Mouse (Mus musculus) midbrain, embryonic 13.5 days (tissue): ENCODE data around the gene Tex38. TPM values are rescaled to one million over a fixed set of nuclear protein-coding genes. Genes with fewer than 3 reads are reported as not detected.
A peak's percentile ranks its signal among the peaks of the same experiment; 100 is the strongest.

ENCODE experiments used
- ATAC-seq: fragments of 200-750 bp; cut with Nextera tagmentation; 2 replicates; pipeline ENCODE4 v1.8.0; 2017; ENCODE audit warnings: mild to moderate bottlenecking, moderate TSS enrichment, moderate library complexity
- H3K27ac ChIP-seq: fragments of 300-500 bp; sonication (generic); 2 replicates; pipeline ENCODE4 v1.5.1; 2015; ENCODE audit warnings: inconsistent platforms, mild to moderate bottlenecking, moderate library complexity
- H3K27me3 ChIP-seq: fragments of 300-500 bp; sonication (generic); 2 replicates; pipeline ENCODE4 v1.6.1; 2015; ENCODE audit warnings: mild to moderate bottlenecking, inconsistent platforms
- H3K36me3 ChIP-seq: fragments of 300-500 bp; sonication (generic); 2 replicates; pipeline ENCODE4 v1.6.1; 2015; ENCODE audit warnings: mild to moderate bottlenecking, inconsistent platforms
- H3K4me1 ChIP-seq: fragments of 300-500 bp; sonication (generic); replicated peaks from 2 replicates; pipeline ENCODE4 v1.6.1; 2015; ENCODE audit warnings: inconsistent platforms
- H3K4me2 ChIP-seq: fragments of 300-500 bp; sonication (generic); replicated peaks from 2 replicates; pipeline ENCODE4 v1.6.1; 2015; ENCODE audit warnings: moderate library complexity, mild to moderate bottlenecking, inconsistent platforms
- H3K4me3 ChIP-seq: fragments of 300-500 bp; sonication (generic); replicated peaks from 2 replicates; pipeline ENCODE4 v1.5.1; 2015; ENCODE audit warnings: mild to moderate bottlenecking, inconsistent platforms
- H3K9ac ChIP-seq: fragments of 300-500 bp; sonication (generic); replicated peaks from 2 replicates; pipeline ENCODE4 v1.6.1; 2015; ENCODE audit warnings: mild to moderate bottlenecking, inconsistent platforms
- H3K9me3 ChIP-seq: fragments of 300-500 bp; sonication (generic); 2 replicates; pipeline ENCODE4 v1.6.1; 2016; ENCODE audit warnings: mild to moderate bottlenecking, inconsistent platforms
- whole genome bisulfite sequencing: fragments of 180-500 bp; shearing (Covaris S2); methylation state at CpG from one replicate; pipeline ENCODE4 v1.1.7; 2015; 5-methylcytosine and 5-hydroxymethylcytosine counted together
- polyA plus RNA-seq: library from polyadenylated mRNA; unstranded; fragments of >200 nt; fragmentation: Nextera tagmentation; extraction: Ambion mirVana; gene quantifications from 2 replicates; pipeline ENCODE4 v1.2.1, GENCODE M21; 2015

Gene Tex38
- 0.35 and 0.54 TPM in 2 replicates for polyA plus RNA-seq

- ATAC-seq: no peak
- Histone ChIP-seq H3K27me3 (no peaks in the 10 kb centered on the region), H3K9me3 (no peaks in the 10 kb centered on the region), H3K4me1 (peaks cover 13% of the 10 kb centered on the region), H3K4me3 (no peak within 1 kb of the TSS), H3K9ac (no peak within 1 kb of the TSS), H3K27ac (no peak within 1 kb of the TSS), H3K36me3 (peaks cover 14% of the 10 kb centered on the region), H3K4me2 (no peak within 1 kb of the TSS)
- WGBS: 85% methylated on average over 3 of the region's 3 CpGs
Measured at GRCm38 (mm10) chr4:115780918-115781317, at the start of gene Tex38. Gene Tex38 (minus strand): TSS chr4:115781018.

- Histone ChIP-seq H3K27me3 (peaks cover 13% of the 10 kb centered on the region), H3K9ac (no peak overlapping the region), H3K4me1 (peaks cover 13% of the 10 kb centered on the region), H3K27ac (no peak overlapping the region), H3K36me3 (no peaks in the 10 kb centered on the region), H3K4me3 (no peak overlapping the region), H3K4me2 (no peak overlapping the region), H3K9me3 (no peaks in the 10 kb centered on the region)
- ATAC-seq: no peak
- WGBS: 90% methylated on average over 5 of the region's 5 CpGs
Measured at GRCm38 (mm10) chr4:115830491-115830890, 49.7 kb upstream of the Tex38 start.

- Histone ChIP-seq H3K27me3 (peaks cover 13% of the 10 kb centered on the region), H3K4me3 (peak overlapping the region; percentile 80), H3K9ac (peak overlapping the region; percentile 79), H3K36me3 (no peaks in the 10 kb centered on the region), H3K9me3 (no peaks in the 10 kb centered on the region), H3K4me2 (peak overlapping the region; percentile 82), H3K27ac (no peak overlapping the region), H3K4me1 (peaks cover 13% of the 10 kb centered on the region)
- ATAC-seq: peak; percentile 55
- 5% methylated on average over 8 of the region's 8 CpGs for WGBS
Measured at GRCm38 (mm10) chr4:115828572-115828902, 47.7 kb upstream of the Tex38 start.

GRCm38 (mm10) chr4:115827888-115828571 lies 47.2 kb upstream of the Tex38 start, which contains the start of gene Mob3c:
Gene Mob3c (plus strand): TSS chr4:115828092.
- Histone ChIP-seq H3K27ac (peak within 1 kb of the TSS; percentile 51; the same call in 1 of the 2 replicates), H3K4me3 (peak within 1 kb of the TSS; percentile 80), H3K36me3 (no peaks in the 10 kb centered on the region), H3K27me3 (peaks cover 13% of the 10 kb centered on the region), H3K4me1 (peaks cover 13% of the 10 kb centered on the region), H3K4me2 (peak within 1 kb of the TSS; percentile 82), H3K9me3 (no peaks in the 10 kb centered on the region), H3K9ac (peak within 1 kb of the TSS; percentile 79)
- under 1% methylated on average over 47 of the region's 57 CpGs for WGBS
- peak; percentile 90 for ATAC-seq

- Histone ChIP-seq H3K9ac (peak overlapping the region; percentile 79), H3K27me3 (peaks cover 13% of the 10 kb centered on the region), H3K4me2 (peak overlapping the region; percentile 82), H3K4me3 (peak overlapping the region; percentile 80), H3K27ac (no peak overlapping the region; the same call in 1 of the 2 replicates), H3K36me3 (no peaks in the 10 kb centered on the region), H3K9me3 (no peaks in the 10 kb centered on the region), H3K4me1 (peaks cover 13% of the 10 kb centered on the region)
- 3% methylated on average over 4 of the region's 4 CpGs for WGBS
- peak; percentile 5; the same call in 1 of the 2 replicates for ATAC-seq
Measured at GRCm38 (mm10) chr4:115827535-115827887, 46.7 kb upstream of the Tex38 start.

GRCm38 (mm10) chr4:115827066-115827465 lies 46.2 kb upstream of the Tex38 start:
- peak overlapping the region; percentile 80; the same call in 1 of the 2 replicates for H3K4me3 ChIP-seq
- H3K9me3 ChIP-seq: no peaks in the 10 kb centered on the region
- peaks cover 13% of the 10 kb centered on the region for H3K4me1 ChIP-seq
- peaks cover 13% of the 10 kb centered on the region for H3K27me3 ChIP-seq
- H3K9ac ChIP-seq: no peak overlapping the region
- no peaks in the 10 kb centered on the region for H3K36me3 ChIP-seq
- ATAC-seq: no peak
- no peak overlapping the region for H3K27ac ChIP-seq
- 78% methylated on average over 3 of the region's 3 CpGs for WGBS
- 0 out of 2 replicates have a peak overlapping the region, but pooled peaks have one; percentile 82 for H3K4me2 ChIP-seq

GRCm38 (mm10) chr4:115825271-115825670 lies 44.5 kb upstream of the Tex38 start:
- Histone ChIP-seq H3K9ac (no peak overlapping the region), H3K27me3 (peaks cover 12% of the 10 kb centered on the region), H3K36me3 (no peaks in the 10 kb centered on the region; the same call in 1 of the 2 replicates), H3K4me3 (no peak overlapping the region), H3K4me1 (peaks cover 13% of the 10 kb centered on the region), H3K9me3 (no peaks in the 10 kb centered on the region), H3K27ac (no peak overlapping the region), H3K4me2 (no peak overlapping the region)
- WGBS: 78% methylated on average over 2 of the region's 2 CpGs
- no peak for ATAC-seq

GRCm38 (mm10) chr4:115824178-115824577 lies 43.4 kb upstream of the Tex38 start:
- no peak overlapping the region for H3K27ac ChIP-seq
- H3K36me3 ChIP-seq: peaks cover 3% of the 10 kb centered on the region; the same call in 1 of the 2 replicates
- 79% methylated on average over 2 of the region's 2 CpGs for WGBS
- no peaks in the 10 kb centered on the region for H3K9me3 ChIP-seq
- peaks cover 13% of the 10 kb centered on the region for H3K4me1 ChIP-seq
- H3K9ac ChIP-seq: no peak overlapping the region
- peaks cover 4% of the 10 kb centered on the region; the same call in 1 of the 2 replicates for H3K27me3 ChIP-seq
- ATAC-seq: no peak
- H3K4me2 ChIP-seq: no peak overlapping the region
- H3K4me3 ChIP-seq: no peak overlapping the region

- Histone ChIP-seq H3K4me2 (no peak overlapping the region), H3K4me3 (no peak overlapping the region), H3K27ac (no peak overlapping the region), H3K36me3 (peaks cover 3% of the 10 kb centered on the region; the same call in 1 of the 2 replicates), H3K27me3 (no peaks in the 10 kb centered on the region), H3K9me3 (no peaks in the 10 kb centered on the region), H3K9ac (no peak overlapping the region), H3K4me1 (no peaks in the 10 kb centered on the region)
- 82% methylated on average over 3 of the region's 3 CpGs for WGBS
- no peak for ATAC-seq
Measured at GRCm38 (mm10) chr4:115821928-115822327, 41.1 kb upstream of the Tex38 start.

- H3K36me3 ChIP-seq: peaks cover 3% of the 10 kb centered on the region; the same call in 1 of the 2 replicates
- no peaks in the 10 kb centered on the region for H3K4me1 ChIP-seq
- no peak overlapping the region for H3K4me3 ChIP-seq
- no peak overlapping the region for H3K4me2 ChIP-seq
- ATAC-seq: no peak
- no peaks in the 10 kb centered on the region for H3K9me3 ChIP-seq
- H3K9ac ChIP-seq: no peak overlapping the region
- H3K27ac ChIP-seq: no peak overlapping the region
- no peaks in the 10 kb centered on the region for H3K27me3 ChIP-seq
Measured at GRCm38 (mm10) chr4:115821431-115821830, 40.6 kb upstream of the Tex38 start.

- Histone ChIP-seq H3K4me2 (no peak overlapping the region), H3K9ac (no peak overlapping the region), H3K27ac (no peak overlapping the region), H3K36me3 (peaks cover 6% of the 10 kb centered on the region; the same call in 1 of the 2 replicates), H3K27me3 (no peaks in the 10 kb centered on the region), H3K9me3 (no peaks in the 10 kb centered on the region), H3K4me1 (no peaks in the 10 kb centered on the region), H3K4me3 (no peak overlapping the region)
- no peak for ATAC-seq
- 72% methylated on average over 3 of the region's 3 CpGs for WGBS
Measured at GRCm38 (mm10) chr4:115820944-115821343, 40.1 kb upstream of the Tex38 start.

- no peak for ATAC-seq
- no peak overlapping the region for H3K9ac ChIP-seq
- peaks cover 13% of the 10 kb centered on the region; the same call in 1 of the 2 replicates for H3K36me3 ChIP-seq
- H3K4me1 ChIP-seq: no peaks in the 10 kb centered on the region
- H3K4me2 ChIP-seq: no peak overlapping the region
- no peaks in the 10 kb centered on the region for H3K9me3 ChIP-seq
- no peaks in the 10 kb centered on the region for H3K27me3 ChIP-seq
- 90% methylated on average over 3 of the region's 3 CpGs for WGBS
- no peak overlapping the region for H3K4me3 ChIP-seq
- no peak overlapping the region for H3K27ac ChIP-seq
Measured at GRCm38 (mm10) chr4:115820199-115820598, 39.4 kb upstream of the Tex38 start.
